Mouse (Mus musculus) E14TG2a.4 (cell line): ENCODE measurements around the gene I0C0044D17Rik.

Experiments used
- H3K27me3 ChIP-seq: 2 replicates; pipeline ENCODE4 v1.6.1; 2014; ENCODE audit warnings: low read length, control low read depth; ENCODE audit not compliant: insufficient read depth
- H3K36me3 ChIP-seq: 2 replicates; pipeline ENCODE4 v1.6.1; 2014; ENCODE audit warnings: low read length, control low read depth; ENCODE audit not compliant: insufficient read depth
- H3K4me1 ChIP-seq: replicated peaks from 2 replicates; pipeline ENCODE4 v1.6.1; 2014; ENCODE audit warnings: low read depth, low read length, control low read depth
- H3K4me3 ChIP-seq: replicated peaks from 2 replicates; pipeline ENCODE4 v1.5.1; 2014; ENCODE audit warnings: mild to moderate bottlenecking, low read length
- H3K9me3 ChIP-seq: 2 replicates; pipeline ENCODE4 v1.6.1; 2014; ENCODE audit warnings: low read length, control low read depth
- CTCF ChIP-seq: conservative IDR thresholded peaks from 2 replicates; pipeline ENCODE4 v1.5.1; 2014; ENCODE audit warnings: low read length
- NANOG ChIP-seq: IDR thresholded peaks from 2 replicates; pipeline ENCODE4 v1.6.1; 2014; ENCODE audit warnings: borderline replicate concordance, low read length, mixed read lengths
- POU5F1 ChIP-seq: IDR thresholded peaks from 2 replicates; pipeline ENCODE4 v1.6.1; 2014; ENCODE audit warnings: low read length, borderline replicate concordance

The I0C0044D17Rik gene

GRCm38 (mm10) chr4:98777464-98777863 lies 46.2 kb downstream of the I0C0044D17Rik start:
- Histone ChIP-seq H3K4me3 (no peak overlapping the region), H3K9me3 (no peaks in the 10 kb centered on the region), H3K4me1 (peaks cover 42% of the 10 kb centered on the region), H3K27me3 (peaks cover 6% of the 10 kb centered on the region), H3K36me3 (peaks cover 13% of the 10 kb centered on the region; the same call in 1 of the 2 replicates)
- TF ChIP-seq CTCF = no peak
- TF ChIP-seq NANOG = no peak
- no peak for TF ChIP-seq POU5F1

GRCm38 (mm10) chr4:98776721-98777427 lies 46.8 kb downstream of the I0C0044D17Rik start:
- TF ChIP-seq CTCF = no peak
- peaks cover 6% of the 10 kb centered on the region for H3K27me3 ChIP-seq
- no peak overlapping the region for H3K4me3 ChIP-seq
- peaks cover 36% of the 10 kb centered on the region for H3K4me1 ChIP-seq
- H3K36me3 ChIP-seq = peaks cover 13% of the 10 kb centered on the region; the same call in 1 of the 2 replicates
- H3K9me3 ChIP-seq = no peaks in the 10 kb centered on the region

GRCm38 (mm10) chr4:98773785-98774184 lies 49.9 kb downstream of the I0C0044D17Rik start:
- Histone ChIP-seq H3K4me3 (no peak overlapping the region), H3K4me1 (peaks cover 10% of the 10 kb centered on the region), H3K36me3 (peaks cover 11% of the 10 kb centered on the region; the same call in 1 of the 2 replicates), H3K27me3 (peaks cover 4% of the 10 kb centered on the region), H3K9me3 (no peaks in the 10 kb centered on the region)
- TF ChIP-seq POU5F1 = no peak
- TF ChIP-seq CTCF = no peak
